Mouse (Mus musculus) kidney, adult 2 months (tissue): ENCODE data around the gene Top2b. TPM values are rescaled to one million over a fixed set of nuclear protein-coding genes. Genes with fewer than 3 reads are reported as not detected.

Experiments used
- DNase-seq: peaks from one replicate; pipeline ENCODE4 v3.0.0; 2021
- H3K27ac ChIP-seq: fragments of 200-500 bp; 2 replicates; pipeline ENCODE4 v1.5.1; 2012; ENCODE audit warnings: low read depth, low read length, control low read depth, inconsistent platforms; ENCODE audit not compliant: insufficient read depth
- H3K27me3 ChIP-seq: fragments of 200-500 bp; replicated peaks from 2 replicates; pipeline ENCODE4 v1.6.1; 2012; ENCODE audit warnings: mild to moderate bottlenecking, moderate library complexity, low read length, inconsistent platforms; ENCODE audit not compliant: control insufficient read depth, insufficient read depth
- H3K36me3 ChIP-seq: fragments of 200-500 bp; 2 replicates; pipeline ENCODE4 v1.6.1; 2012; ENCODE audit warnings: mild to moderate bottlenecking, moderate library complexity, low read length, inconsistent platforms; ENCODE audit not compliant: control insufficient read depth, insufficient read depth
- H3K4me1 ChIP-seq: fragments of 200-500 bp; 2 replicates; pipeline ENCODE4 v1.6.1; 2011; ENCODE audit warnings: low read length; ENCODE audit not compliant: control insufficient read depth, insufficient read depth
- H3K4me3 ChIP-seq: fragments of 200-500 bp; 2 replicates; pipeline ENCODE4 v1.5.1; 2011; ENCODE audit warnings: mild to moderate bottlenecking, low read depth, low read length, control low read depth; ENCODE audit not compliant: insufficient read depth
- CTCF ChIP-seq: fragments of 200-500 bp; conservative IDR thresholded peaks from 2 replicates; pipeline ENCODE4 v1.5.1; 2011; ENCODE audit warnings: low read depth, mild to moderate bottlenecking, control low read depth, low read length, moderate library complexity, mixed read lengths; ENCODE audit not compliant: insufficient read depth, insufficient read length
- POLR2A ChIP-seq: fragments of 200-500 bp; IDR thresholded peaks from one replicate; pipeline ENCODE4 v1.6.1; 2011; ENCODE audit warnings: low read depth, low read length, control low read depth
- WGBS: fragments of 180-500 bp; shearing (Covaris S2); methylation state at CpG from one replicate; pipeline ENCODE4 v1.1.7; 2018; 5-methylcytosine and 5-hydroxymethylcytosine counted together
- polyA plus RNA-seq: library from polyadenylated mRNA; depleted of rRNA; stranded (reverse); fragments of >200 nt; gene quantifications from 2 replicates; pipeline ENCODE4 v1.2.3, GENCODE M21; 2012

Gene Top2b
- polyA plus RNA-seq, 1 experiment = 10.5 TPM

DNA sequence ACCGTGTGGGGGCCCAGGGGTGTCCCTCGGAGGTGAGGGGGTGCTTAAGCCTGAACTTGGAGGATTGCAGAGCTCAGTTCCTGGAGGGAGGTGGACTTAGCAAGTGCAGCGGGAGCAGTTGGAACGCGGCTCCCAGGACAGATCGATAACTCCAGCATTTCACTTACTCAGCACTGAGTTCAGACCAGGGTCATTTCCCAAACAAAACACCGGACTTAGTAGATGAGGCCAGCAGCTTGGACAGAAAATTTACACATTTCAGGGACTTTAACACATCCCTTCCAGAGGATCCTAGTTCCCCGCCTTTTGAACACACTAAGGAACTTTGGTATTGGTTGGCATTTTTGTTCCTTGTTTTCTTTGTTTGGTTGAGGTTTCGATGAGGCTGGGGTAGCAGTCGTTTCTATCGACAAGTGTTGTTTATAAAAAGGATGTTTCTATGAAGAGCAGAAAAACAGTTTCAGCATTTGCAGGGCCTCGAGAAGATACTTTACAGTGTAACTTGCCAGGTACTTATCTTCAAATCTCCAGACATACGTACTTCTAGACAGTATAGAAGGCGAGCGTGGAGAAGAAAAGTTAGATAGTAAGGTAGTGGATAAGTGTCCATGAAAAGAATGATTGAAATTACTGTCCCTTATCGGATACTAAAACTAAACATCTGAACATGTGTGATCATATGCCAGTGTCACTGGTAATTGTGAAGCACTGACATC lies 1.4 kb downstream of the Top2b start:
- TF ChIP-seq CTCF (no peak), POLR2A (no peak)
- peak overlapping the region; percentile 77 for H3K4me3 ChIP-seq
- H3K36me3 ChIP-seq = no peaks in the 10 kb centered on the region
- no peaks in the 10 kb centered on the region for H3K27me3 ChIP-seq
- DNase-seq = peak; percentile 58
- 4% methylated on average over 16 of the region's 16 CpGs for WGBS
- H3K4me1 ChIP-seq = no peaks in the 10 kb centered on the region; the same call in 1 of the 2 replicates
- H3K27ac ChIP-seq = peak overlapping the region; percentile 91

DNA sequence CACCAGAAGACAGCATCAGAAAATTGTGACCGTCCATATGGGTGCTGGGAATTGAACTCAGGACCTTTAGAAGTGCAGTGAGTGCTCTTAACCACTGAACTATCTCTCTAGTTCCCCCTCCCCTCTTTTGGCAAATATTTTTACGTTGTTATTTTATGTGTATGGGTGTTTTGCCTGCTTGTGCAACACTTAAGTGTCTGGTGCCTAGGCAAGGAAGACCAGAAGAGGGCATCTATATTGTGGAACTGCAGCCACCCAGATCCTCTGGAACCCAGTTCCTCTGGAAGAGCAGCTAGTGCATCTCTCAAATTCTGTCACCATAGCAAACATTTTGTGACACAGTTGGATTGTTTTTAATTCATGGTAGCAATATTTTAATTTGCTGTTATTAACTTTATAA lies 2.0 kb downstream of the Top2b start:
- Histone ChIP-seq H3K27ac (no peak overlapping the region), H3K4me1 (no peaks in the 10 kb centered on the region; the same call in 1 of the 2 replicates), H3K4me3 (no peak overlapping the region), H3K27me3 (no peaks in the 10 kb centered on the region), H3K36me3 (no peaks in the 10 kb centered on the region)
- DNase-seq = no peak
- TF ChIP-seq CTCF (no peak), POLR2A (no peak)
- WGBS = 22% methylated on average over 2 of the region's 2 CpGs

DNA sequence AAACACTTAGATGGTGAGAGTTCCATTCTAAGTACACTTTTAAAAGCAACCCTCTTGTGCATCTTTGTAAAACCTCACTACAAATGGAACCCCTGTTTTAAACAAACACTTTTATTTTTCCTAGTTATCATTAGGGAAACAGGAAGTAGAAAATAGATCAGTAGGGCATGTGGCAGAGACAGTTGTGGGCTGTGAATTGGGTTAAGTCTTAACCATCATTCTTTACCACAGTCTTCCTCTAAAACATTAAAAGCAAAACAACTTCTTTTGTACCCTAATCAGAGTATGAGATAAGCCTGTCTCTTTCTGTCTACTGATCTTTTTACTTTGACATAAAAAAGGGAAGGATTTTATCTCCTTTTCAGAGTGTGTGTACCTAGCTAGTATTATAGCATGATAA lies 7.8 kb downstream of the Top2b start:
- Histone ChIP-seq H3K4me3 (no peak overlapping the region), H3K36me3 (no peaks in the 10 kb centered on the region), H3K27ac (no peak overlapping the region), H3K27me3 (no peaks in the 10 kb centered on the region), H3K4me1 (peaks cover 3% of the 10 kb centered on the region)
- DNase-seq = no peak
- TF ChIP-seq CTCF (no peak), POLR2A (no peak)

DNA sequence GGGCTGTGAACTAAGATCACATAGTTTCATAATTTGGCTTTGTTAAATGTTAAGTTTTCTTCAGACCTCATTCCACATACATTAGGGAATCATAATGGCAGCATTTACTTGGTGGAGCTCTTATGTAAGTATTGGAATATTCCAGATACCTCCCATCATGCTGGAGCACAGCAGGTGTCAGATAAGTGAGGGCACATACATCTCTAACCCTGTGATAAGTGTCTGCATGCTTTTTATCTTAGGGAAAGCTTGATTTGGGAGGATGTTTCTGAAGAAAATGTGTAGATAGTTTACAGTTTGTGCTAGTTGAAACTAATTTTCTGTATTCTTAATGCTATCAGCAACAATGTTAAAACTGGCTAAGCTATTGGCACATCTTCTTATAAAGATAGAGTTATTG lies 8.2 kb downstream of the Top2b start:
- H3K27ac ChIP-seq = no peak overlapping the region
- H3K36me3 ChIP-seq = no peaks in the 10 kb centered on the region
- no peak for TF ChIP-seq POLR2A
- no peak for TF ChIP-seq CTCF
- no peak overlapping the region for H3K4me3 ChIP-seq
- peaks cover 5% of the 10 kb centered on the region for H3K4me1 ChIP-seq
- H3K27me3 ChIP-seq = no peaks in the 10 kb centered on the region
- no peak for DNase-seq

DNA sequence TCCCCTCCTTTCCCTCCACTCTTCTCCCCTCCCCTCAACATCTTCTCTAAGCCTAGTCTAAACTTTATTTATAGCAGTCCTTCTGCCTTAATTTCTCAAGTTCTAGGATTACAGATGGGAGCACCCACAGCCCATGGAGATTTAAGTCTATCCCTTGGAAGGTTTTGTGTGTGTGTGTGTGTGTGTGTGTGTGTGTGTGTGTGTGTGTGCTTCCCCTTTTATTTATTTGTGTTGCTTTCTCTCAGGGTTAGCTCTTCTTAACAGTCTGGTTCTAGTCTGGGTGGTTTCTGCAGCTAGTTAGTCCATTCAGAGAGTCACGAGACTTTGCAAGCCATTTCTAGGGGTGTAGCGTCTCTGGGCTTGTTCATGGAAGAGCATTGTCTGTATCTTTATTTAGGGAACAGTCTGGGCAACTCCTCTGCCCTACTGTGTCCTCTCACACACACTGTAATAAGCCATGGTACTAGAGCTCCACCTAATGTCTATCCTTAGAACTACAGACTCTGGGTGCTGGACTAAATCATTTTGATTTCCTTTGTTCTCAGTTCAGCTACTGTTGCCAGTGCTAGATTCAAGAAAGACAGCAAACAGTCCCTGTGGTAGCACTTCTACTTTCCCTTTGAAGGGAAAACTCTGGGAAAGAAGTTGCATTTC lies 15.1 kb downstream of the Top2b start:
- no peaks in the 10 kb centered on the region for H3K36me3 ChIP-seq
- peaks cover 5% of the 10 kb centered on the region; the same call in 1 of the 2 replicates for H3K4me1 ChIP-seq
- H3K27ac ChIP-seq = no peak overlapping the region
- H3K27me3 ChIP-seq = no peaks in the 10 kb centered on the region
- TF ChIP-seq CTCF (peak; percentile 45), POLR2A (no peak)
- 11% methylated on average over 2 of the region's 2 CpGs for WGBS
- H3K4me3 ChIP-seq = no peak overlapping the region
- peak; percentile 85 for DNase-seq

DNA sequence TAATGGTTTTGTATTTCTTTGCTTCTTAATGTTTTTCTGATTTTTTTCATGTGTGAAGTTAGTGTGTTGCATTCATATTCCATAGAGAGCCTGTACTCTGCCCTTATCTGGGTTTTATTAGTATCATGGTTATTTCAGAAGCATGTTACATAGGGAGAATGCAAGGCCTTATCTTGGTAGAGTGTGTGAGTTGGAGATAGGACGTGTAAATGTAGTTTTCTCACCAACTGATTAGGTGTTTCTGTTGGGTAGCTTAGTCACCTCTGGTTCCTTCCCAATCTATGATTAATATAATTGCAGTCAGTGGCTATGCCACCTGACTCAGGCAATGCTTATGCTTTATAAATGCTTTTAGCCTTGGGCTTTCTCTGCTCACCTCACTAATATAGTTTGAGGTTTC lies 19.8 kb downstream of the Top2b start:
- WGBS = 79% methylated on average over 1 of the region's 1 CpGs
- no peak overlapping the region for H3K27ac ChIP-seq
- TF ChIP-seq POLR2A (no peak), CTCF (no peak)
- no peak overlapping the region for H3K4me3 ChIP-seq
- 0 out of 2 replicates have a peak, but pooled peaks cover 2% of the 10 kb centered on the region for H3K4me1 ChIP-seq
- no peaks in the 10 kb centered on the region for H3K27me3 ChIP-seq
- DNase-seq = no peak
- H3K36me3 ChIP-seq = no peaks in the 10 kb centered on the region

DNA sequence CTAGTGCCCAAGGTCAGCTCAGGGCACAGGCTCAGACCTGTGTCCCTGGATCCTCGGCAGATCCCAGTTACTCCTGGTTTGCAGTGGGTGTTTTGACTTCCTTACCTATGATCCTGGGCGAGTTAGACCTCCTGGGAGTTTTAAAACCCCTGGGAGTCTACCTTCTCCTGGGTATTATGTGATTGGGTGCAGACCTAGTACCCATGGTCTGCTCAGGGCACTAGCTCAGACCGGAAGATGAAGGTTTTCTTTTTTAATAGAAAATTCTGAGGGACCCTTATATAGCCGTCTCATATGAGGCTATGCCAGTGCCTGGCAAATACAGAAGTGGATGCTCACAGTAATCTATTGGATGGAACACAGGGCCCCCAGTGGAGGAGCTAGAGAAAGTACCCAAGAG lies 40.2 kb downstream of the Top2b start:
- Histone ChIP-seq H3K27me3 (no peaks in the 10 kb centered on the region), H3K27ac (no peak overlapping the region), H3K4me1 (no peaks in the 10 kb centered on the region), H3K4me3 (no peak overlapping the region), H3K36me3 (peaks cover 8% of the 10 kb centered on the region; the same call in 1 of the 2 replicates)
- 90% methylated on average over 4 of the region's 4 CpGs for WGBS
- no peak for DNase-seq
- TF ChIP-seq CTCF (no peak), POLR2A (no peak)
